Mouse (Mus musculus) neural tube, embryonic 14.5 days (tissue): ENCODE results near the gene Gsta2. TPM values are rescaled to one million over a fixed set of nuclear protein-coding genes. Genes with fewer than 3 reads are reported as not detected.
"Not testable (repeated sequence)": the region's sequence is repeated elsewhere in the genome, so short reads cannot be mapped to it uniquely, and the experiment has no call there.

Experiments used
- ATAC-seq: fragments of 200-750 bp; cut with Nextera tagmentation; 2 replicates; pipeline ENCODE4 v1.8.0; 2017; ENCODE audit warnings: low read depth, mild to moderate bottlenecking, moderate TSS enrichment, moderate library complexity
- H3K27ac ChIP-seq: fragments of 300-500 bp; sonication (generic); 2 replicates; pipeline ENCODE4 v1.5.1; 2014; ENCODE audit warnings: low read depth, mild to moderate bottlenecking, control low read depth, low read length, moderate library complexity, mixed read lengths
- H3K27me3 ChIP-seq: fragments of 300-500 bp; sonication (generic); 2 replicates; pipeline ENCODE4 v1.6.1; 2014; ENCODE audit warnings: low read length; ENCODE audit not compliant: control insufficient read depth, insufficient read depth
- H3K36me3 ChIP-seq: fragments of 300-500 bp; sonication (generic); 2 replicates; pipeline ENCODE4 v1.6.1; 2014; ENCODE audit warnings: low read length, mixed read lengths; ENCODE audit not compliant: control insufficient read depth, insufficient read depth
- H3K4me1 ChIP-seq: fragments of 300-500 bp; sonication (generic); 2 replicates; pipeline ENCODE4 v1.6.1; 2014; ENCODE audit warnings: low read length; ENCODE audit not compliant: control insufficient read depth, insufficient read depth
- H3K4me2 ChIP-seq: fragments of 300-500 bp; sonication (generic); 2 replicates; pipeline ENCODE4 v1.6.1; 2014; ENCODE audit warnings: mild to moderate bottlenecking, low read depth, low read length, control low read depth
- H3K4me3 ChIP-seq: fragments of 300-500 bp; sonication (generic); 2 replicates; pipeline ENCODE4 v1.5.1; 2014; ENCODE audit warnings: low read depth, low read length, control low read depth, mixed read lengths
- H3K9ac ChIP-seq: fragments of 300-500 bp; sonication (generic); replicated peaks from 2 replicates; pipeline ENCODE4 v1.6.1; 2014; ENCODE audit warnings: low read depth, mild to moderate bottlenecking, control low read depth, low read length, mixed read lengths
- H3K9me3 ChIP-seq: fragments of 300-500 bp; sonication (generic); 2 replicates; pipeline ENCODE4 v1.6.1; 2016; ENCODE audit warnings: low read length; ENCODE audit not compliant: control insufficient read depth
- WGBS: fragments of 180-500 bp; shearing (Covaris S2); extraction: QIAGEN DNeasy Blood & Tissue Kit; methylation state at CpG from one replicate; pipeline ENCODE4 v1.1.7; 2014; 5-methylcytosine and 5-hydroxymethylcytosine counted together
- polyA plus RNA-seq: library from polyadenylated mRNA; unstranded; fragments of >200 nt; fragmentation: Nextera tagmentation; extraction: Ambion mirVana; gene quantifications from 2 replicates; pipeline ENCODE4 v1.2.1, GENCODE M21; 2014

Gene Gsta2
- polyA plus RNA-seq, 1 experiment from 2014 or later: not detected

GRCm38 (mm10) chr9:78369786-78370185 is 14.2 kb upstream of the Gsta2 start:
- Histone ChIP-seq H3K4me2 (no peak overlapping the region), H3K9me3 (no peaks in the 10 kb centered on the region), H3K9ac (no peak overlapping the region), H3K4me3 (no peak overlapping the region), H3K27me3 (no peaks in the 10 kb centered on the region), H3K27ac (no peak overlapping the region), H3K36me3 (no peaks in the 10 kb centered on the region), H3K4me1 (no peaks in the 10 kb centered on the region)
- WGBS: 94% methylated on average over 7 of the region's 7 CpGs
- no peak for ATAC-seq

GRCm38 (mm10) chr9:78369349-78369748 is 13.8 kb upstream of the Gsta2 start:
- no peak overlapping the region for H3K4me3 ChIP-seq
- H3K4me2 ChIP-seq: no peak overlapping the region
- WGBS: 91% methylated on average over 2 of the region's 2 CpGs
- no peak for ATAC-seq
- H3K9ac ChIP-seq: no peak overlapping the region
- H3K4me1 ChIP-seq: no peaks in the 10 kb centered on the region
- no peak overlapping the region for H3K27ac ChIP-seq
- no peaks in the 10 kb centered on the region for H3K27me3 ChIP-seq
- no peaks in the 10 kb centered on the region for H3K36me3 ChIP-seq
- no peaks in the 10 kb centered on the region for H3K9me3 ChIP-seq

GRCm38 (mm10) chr9:78368671-78369293 is 13.2 kb upstream of the Gsta2 start:
- Histone ChIP-seq H3K9me3 (no peaks in the 10 kb centered on the region), H3K36me3 (no peaks in the 10 kb centered on the region), H3K4me1 (no peaks in the 10 kb centered on the region), H3K4me2 (no peak overlapping the region), H3K4me3 (no peak overlapping the region), H3K9ac (no peak overlapping the region), H3K27me3 (no peaks in the 10 kb centered on the region), H3K27ac (no peak overlapping the region)
- 83% methylated on average over 3 of the region's 3 CpGs for WGBS
- ATAC-seq: no peak

GRCm38 (mm10) chr9:78367959-78368358 is 12.4 kb upstream of the Gsta2 start, which contains the start of gene Dppa5a:
Dppa5a (minus strand) TSS chr9:78368177.
- H3K27me3 ChIP-seq, H3K9ac ChIP-seq, H3K4me2 ChIP-seq, H3K4me3 ChIP-seq, ATAC-seq, H3K4me1 ChIP-seq, H3K27ac ChIP-seq, H3K9me3 ChIP-seq, H3K36me3 ChIP-seq: not testable (repeated sequence)
- WGBS: 93% methylated on average over 16 of the region's 16 CpGs

- no peak overlapping the region for H3K4me3 ChIP-seq
- ATAC-seq: no peak
- 83% methylated on average over 12 of the region's 13 CpGs for WGBS
- H3K4me1 ChIP-seq: no peaks in the 10 kb centered on the region
- H3K27me3 ChIP-seq: no peaks in the 10 kb centered on the region
- no peak overlapping the region for H3K4me2 ChIP-seq
- no peaks in the 10 kb centered on the region for H3K36me3 ChIP-seq
- no peak overlapping the region for H3K9ac ChIP-seq
- H3K27ac ChIP-seq: no peak overlapping the region
- H3K9me3 ChIP-seq: no peaks in the 10 kb centered on the region
Observed at GRCm38 (mm10) chr9:78365850-78366544, 10.4 kb upstream of the Gsta2 start.

- H3K27ac ChIP-seq: no peak overlapping the region
Observed at GRCm38 (mm10) chr9:78364701-78365100, 9.1 kb upstream of the Gsta2 start.

GRCm38 (mm10) chr9:78363374-78363773 is 7.8 kb upstream of the Gsta2 start:
- Histone ChIP-seq H3K9me3 (no peaks in the 10 kb centered on the region), H3K4me2 (no peak overlapping the region), H3K4me1 (no peaks in the 10 kb centered on the region), H3K27me3 (no peaks in the 10 kb centered on the region), H3K27ac (no peak overlapping the region), H3K36me3 (no peaks in the 10 kb centered on the region), H3K9ac (no peak overlapping the region), H3K4me3 (no peak overlapping the region)
- ATAC-seq: no peak
- 79% methylated on average over 6 of the region's 6 CpGs for WGBS

More at GRCm38 (mm10) chr9:78364701-78365100, 9.1 kb upstream of the Gsta2 start:
- no peaks in the 10 kb centered on the region for H3K36me3 ChIP-seq
- ATAC-seq: no peak
- H3K9me3 ChIP-seq: no peaks in the 10 kb centered on the region
- no peaks in the 10 kb centered on the region for H3K4me1 ChIP-seq
- no peak overlapping the region for H3K4me3 ChIP-seq
- H3K27me3 ChIP-seq: no peaks in the 10 kb centered on the region
- no peak overlapping the region for H3K9ac ChIP-seq
- H3K4me2 ChIP-seq: no peak overlapping the region
- WGBS: 86% methylated on average over 6 of the region's 6 CpGs

GRCm38 (mm10) chr9:78360484-78360872 is 4.9 kb upstream of the Gsta2 start:
- 40% methylated on average over 2 of the region's 2 CpGs for WGBS
- Histone ChIP-seq H3K9ac (no peak overlapping the region), H3K4me1 (no peaks in the 10 kb centered on the region), H3K27me3 (no peaks in the 10 kb centered on the region), H3K27ac (no peak overlapping the region), H3K9me3 (no peaks in the 10 kb centered on the region), H3K36me3 (no peaks in the 10 kb centered on the region), H3K4me2 (no peak overlapping the region), H3K4me3 (no peak overlapping the region)
- no peak for ATAC-seq

GRCm38 (mm10) chr9:78359750-78360483 is 4.3 kb upstream of the Gsta2 start:
- Histone ChIP-seq H3K4me2 (no peak overlapping the region), H3K4me3 (no peak overlapping the region), H3K27ac (no peak overlapping the region), H3K4me1 (no peaks in the 10 kb centered on the region), H3K36me3 (no peaks in the 10 kb centered on the region), H3K9me3 (no peaks in the 10 kb centered on the region), H3K27me3 (no peaks in the 10 kb centered on the region), H3K9ac (no peak overlapping the region)
- 88% methylated on average over 6 of the region's 6 CpGs for WGBS
- ATAC-seq: no peak
